Mouse (Mus musculus) cerebellum, postnatal 36 days (tissue): ENCODE results near the gene Grwd1.
"Not testable (repeated sequence)": the region's sequence is repeated elsewhere in the genome, so short reads cannot be mapped to it uniquely, and the experiment has no call there.

Experiments
- DNase-seq, 2 experiments: peaks; one replicate each; pipeline ENCODE4 v3.0.0; 2021 to 2022; ENCODE audit warnings: mixed read lengths in 2 of 2

Grwd1 gene

GRCm38 (mm10) chr7:45830427-45831127 lies at the start of gene Grwd1:
Gene Grwd1, minus strand, starts transcription at chr7:45830944.
- peak; percentile 79 to 86 for DNase-seq

GRCm38 (mm10) chr7:45880531-45880930 lies 49.8 kb upstream of the Grwd1 start:
- DNase-seq, result no peak

GRCm38 (mm10) chr7:45878278-45878677 lies 47.5 kb upstream of the Grwd1 start, which contains the start of gene Grin2d:
Gene Grin2d, minus strand, starts transcription at chr7:45878378.
- not testable (repeated sequence) for DNase-seq

GRCm38 (mm10) chr7:45876895-45877294 lies 46.2 kb upstream of the Grwd1 start:
- no peak for DNase-seq

- DNase-seq, result peak; percentile 61 to 62
These were observed 42.6 kb upstream of the Grwd1 start for GRCm38 (mm10) chr7:45873061-45873947.

- DNase-seq, result peak; percentile 87 to 88
These were observed 41.9 kb upstream of the Grwd1 start, which contains the start of gene Kdelr1 for GRCm38 (mm10) chr7:45872624-45873023. Gene Kdelr1, plus strand, starts transcription at chr7:45872772.

DNA sequence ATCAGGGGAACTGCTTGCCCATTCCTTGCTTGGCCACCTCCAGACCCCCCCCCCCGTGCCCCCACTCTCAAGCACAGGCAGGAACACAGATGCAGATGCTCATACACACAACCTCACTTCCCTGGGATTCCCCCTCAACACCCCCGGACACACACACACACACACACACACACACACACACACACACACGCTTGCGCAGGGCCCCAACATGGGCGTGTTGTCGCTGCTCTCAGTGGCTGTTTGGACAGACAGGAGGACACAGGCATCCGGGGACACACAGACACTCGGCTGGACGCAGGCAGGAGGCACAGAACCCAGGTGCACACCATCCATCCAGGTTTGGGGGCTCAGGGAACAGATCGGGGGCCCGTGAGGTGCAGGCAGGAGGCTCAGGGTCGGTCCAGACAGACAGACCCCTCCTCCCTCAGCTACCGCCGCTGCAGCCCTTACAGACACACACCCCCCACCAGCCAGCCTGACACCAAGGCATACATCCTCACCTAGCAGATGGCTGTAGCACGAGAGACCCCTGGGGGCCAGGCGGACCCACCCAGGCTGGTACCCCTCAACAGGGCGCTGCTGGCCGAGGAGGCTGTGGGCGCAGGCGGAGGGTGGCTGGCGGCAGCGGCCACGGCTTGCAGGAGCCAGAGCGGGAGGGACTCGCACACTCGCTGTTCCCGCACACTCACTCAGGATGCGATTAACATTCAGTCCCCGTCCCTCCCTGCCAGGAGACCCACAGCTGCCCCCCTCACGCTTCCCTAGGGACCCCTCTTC lies 39.7 kb upstream of the Grwd1 start:
- DNase-seq, result no peak

DNA sequence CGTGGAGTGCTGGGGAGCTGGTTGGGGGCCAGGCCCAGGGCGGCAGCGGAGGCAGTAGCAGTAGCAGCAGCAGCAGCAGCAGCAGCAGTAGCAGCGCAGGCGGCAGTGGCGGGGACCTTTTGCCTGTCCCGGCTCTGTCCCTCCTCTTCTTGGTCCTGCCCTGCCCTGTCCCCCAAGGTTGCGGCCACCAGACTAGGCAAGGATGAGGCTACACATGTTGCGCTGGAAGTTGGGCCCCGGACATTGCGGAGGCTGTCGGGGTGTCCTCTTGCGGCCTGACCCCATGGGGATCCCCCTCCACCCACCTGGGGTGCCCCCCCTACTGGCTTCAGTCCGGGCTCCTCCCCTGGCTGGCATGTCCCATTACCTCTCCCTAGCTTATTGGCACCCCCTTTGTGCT lies 39.0 kb upstream of the Grwd1 start:
- no peak for DNase-seq

DNA sequence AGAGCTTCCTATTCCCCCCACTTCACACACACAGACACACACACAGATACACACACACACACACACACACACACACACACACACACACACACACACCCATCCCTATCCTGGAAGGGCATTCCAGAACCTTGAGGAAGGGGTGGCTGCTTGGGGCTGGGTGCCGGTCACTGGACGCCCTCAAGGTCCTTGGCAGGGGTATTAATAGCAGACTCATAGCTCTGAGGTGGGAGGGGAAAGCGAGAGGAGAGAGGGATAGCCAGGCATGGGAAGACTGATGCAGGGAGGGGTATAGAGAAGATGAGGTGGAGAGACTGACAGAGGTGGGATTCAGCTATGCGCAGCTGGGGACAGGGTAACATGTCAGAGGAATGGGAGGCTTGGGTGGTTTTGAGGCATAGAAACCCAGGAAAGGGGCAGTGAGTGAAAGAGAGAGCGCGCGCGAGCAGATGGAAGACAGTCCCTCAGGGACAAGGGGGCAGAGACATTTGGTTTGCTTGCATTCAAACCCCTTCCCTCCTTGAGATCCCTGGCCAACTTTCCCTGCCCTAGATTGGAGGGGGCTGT lies 38.4 kb upstream of the Grwd1 start:
- DNase-seq, result no peak

- DNase-seq, result no peak
These were observed 37.1 kb upstream of the Grwd1 start for GRCm38 (mm10) chr7:45867871-45868270.

DNA sequence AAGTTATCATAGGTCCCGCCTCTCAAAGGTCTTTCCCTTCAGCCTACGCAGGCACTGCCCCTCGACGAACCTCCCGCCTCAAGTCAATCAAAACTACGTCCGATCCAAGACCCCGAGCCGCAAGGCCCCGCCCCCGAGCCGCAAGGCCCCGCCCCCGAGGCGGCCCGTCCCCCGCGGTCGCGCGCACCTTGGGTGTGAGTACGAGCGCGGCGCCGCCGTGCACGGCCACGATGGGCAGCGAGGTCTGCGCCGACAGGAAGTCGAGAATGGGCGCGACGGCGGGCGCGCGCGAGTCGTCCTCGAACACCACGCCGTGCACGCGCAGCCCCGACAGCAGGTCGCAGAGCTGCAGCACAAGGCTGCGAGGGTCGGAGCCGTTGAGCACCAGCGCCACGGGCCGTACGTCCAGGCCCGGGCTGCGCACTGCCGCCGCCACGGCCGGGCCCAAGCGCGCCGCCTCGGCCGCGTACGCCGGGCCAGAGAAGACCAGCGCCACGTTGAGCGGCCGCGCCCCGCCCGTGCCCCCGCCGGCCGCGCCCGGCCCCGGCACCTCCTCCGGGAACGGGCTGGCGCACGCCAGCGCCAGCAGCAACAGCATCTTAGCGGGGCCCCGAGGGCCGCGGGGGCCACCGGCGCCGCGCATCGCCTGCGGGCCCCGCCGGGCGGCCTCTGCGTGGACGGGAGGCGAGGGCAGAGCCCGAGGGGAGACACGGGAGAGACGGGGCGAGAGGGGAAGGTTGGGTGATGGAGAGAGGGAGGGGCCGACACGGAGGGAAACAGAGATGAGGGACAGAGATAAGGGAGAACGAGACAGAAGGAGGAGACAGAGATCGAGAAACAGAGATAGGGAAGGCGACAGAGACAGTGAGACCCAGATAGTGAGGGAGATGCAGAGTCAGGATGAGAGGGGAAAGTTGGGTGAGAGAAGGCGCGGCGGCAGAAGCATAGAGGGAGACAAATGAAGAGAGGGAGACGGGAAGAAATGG lies 35.5 kb upstream of the Grwd1 start:
- DNase-seq, result peak; percentile 62 to 79

DNA sequence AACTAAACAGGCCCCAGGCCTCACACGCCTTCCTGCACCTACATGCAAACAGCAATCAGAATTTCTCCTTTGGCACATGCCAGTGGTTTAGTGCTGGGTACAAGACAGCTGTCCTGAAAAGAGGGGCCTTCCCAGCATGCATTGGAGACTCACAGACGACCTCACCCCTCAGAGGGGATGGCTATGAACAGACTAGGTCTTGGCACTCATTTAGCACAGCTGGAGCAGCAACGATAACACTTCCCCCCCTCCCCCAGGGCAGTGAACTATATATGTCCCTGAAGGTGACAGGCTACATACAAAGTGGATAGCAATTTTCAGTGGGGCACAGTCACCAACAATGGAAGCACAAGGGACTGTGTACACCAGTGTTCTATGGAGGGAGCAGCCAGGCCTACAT lies 33.7 kb upstream of the Grwd1 start:
- no peak for DNase-seq

DNA sequence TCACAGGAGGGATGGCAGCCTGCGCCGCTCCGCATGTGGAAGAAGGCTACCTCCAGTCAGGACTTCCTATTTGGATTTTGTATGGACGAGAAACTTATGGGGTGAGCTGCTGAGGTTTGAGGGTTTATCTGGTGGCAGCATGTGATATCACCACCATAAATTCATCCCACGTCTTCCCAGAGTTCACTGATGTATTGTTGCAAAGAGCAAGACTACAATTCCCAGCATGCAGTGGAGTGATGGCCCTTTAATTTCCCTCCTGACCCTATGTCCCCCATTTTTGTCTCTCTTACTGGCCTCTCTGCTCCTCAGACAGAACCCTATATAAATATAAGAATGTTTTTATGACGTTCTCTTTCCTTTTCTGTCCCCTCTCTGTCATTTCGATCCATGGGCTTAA lies 32.1 kb upstream of the Grwd1 start:
- no peak for DNase-seq

- no peak for DNase-seq
These were observed 28.3 kb upstream of the Grwd1 start for GRCm38 (mm10) chr7:45859008-45859407.

DNA sequence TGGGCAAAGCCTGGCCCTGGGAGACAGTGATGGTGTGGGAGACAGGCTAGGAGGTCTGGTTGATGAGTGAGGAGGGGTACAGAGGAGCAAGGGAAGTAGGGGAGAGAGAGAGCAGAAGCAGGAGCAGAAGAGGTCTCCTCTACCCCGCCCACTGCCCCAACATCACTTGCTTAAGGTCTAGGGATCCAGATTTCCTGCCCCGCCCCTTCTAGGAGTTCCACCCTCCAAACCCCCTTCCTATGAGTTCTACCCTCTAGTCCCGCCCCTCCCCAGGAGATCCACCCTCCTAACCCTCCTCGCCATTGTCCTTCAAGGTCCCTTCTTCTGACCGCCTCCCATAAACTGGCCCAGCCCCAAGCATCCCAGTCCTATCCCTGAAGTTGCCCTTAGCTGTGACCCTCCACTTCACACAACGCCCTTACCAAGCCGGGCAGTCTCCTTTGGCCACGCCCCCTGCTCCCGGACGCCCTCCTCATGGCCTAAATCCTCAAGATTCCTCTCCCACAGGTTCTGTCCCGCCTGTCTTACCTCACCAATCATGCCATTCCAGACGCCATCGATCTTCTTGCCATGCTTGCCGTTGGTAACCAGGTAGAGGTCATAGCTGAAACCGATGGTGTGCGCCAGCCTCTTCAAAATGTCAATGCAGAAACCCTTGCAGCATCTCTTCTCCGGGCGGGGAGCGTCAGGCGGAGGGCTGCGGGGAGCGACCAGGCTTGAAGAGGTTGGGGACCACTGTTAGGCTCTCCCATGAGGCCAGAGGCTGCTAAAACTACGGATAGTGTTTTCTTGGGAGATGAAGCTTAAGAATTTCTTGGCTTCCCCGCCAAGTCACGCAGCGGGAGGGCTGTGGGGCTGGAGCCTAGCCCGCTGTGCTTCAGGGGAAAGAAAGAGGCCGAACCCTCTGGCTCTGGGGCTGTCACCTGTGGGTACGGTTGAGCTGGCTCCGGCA lies 26.5 kb upstream of the Grwd1 start:
- DNase-seq, result peak; percentile 50 to 57

GRCm38 (mm10) chr7:45853089-45853488 lies 22.3 kb upstream of the Grwd1 start:
- no peak for DNase-seq

GRCm38 (mm10) chr7:45850661-45851060 lies 19.9 kb upstream of the Grwd1 start:
- DNase-seq, result no peak

DNA sequence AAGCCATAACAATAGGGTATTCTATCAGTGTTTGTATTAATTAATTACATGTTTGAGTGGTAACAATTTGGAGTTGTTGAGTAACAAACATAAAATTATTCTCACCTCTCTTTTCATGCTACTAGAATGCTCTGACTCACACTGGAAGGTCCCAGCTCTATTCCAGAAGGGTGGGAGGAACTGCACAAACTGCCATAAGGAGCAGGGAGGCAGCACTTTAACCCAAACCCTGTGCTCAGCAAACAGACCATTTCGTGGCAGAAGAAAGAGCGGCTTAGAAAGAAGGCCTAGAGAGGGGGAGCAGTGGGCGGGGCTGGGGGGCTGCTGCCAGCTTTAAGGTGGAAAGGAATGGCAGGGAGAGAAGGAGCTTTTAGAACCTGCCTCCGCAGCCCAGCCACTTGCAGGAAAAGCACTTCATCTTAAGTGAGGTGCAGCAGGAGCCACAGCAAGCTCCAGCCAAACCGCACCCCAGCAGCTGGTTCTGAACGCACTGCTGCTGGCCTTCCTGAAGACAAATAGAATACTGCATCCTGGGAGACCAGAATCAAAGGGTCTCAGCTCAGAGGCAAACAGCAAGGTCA lies 17.8 kb upstream of the Grwd1 start:
- no peak for DNase-seq

DNA sequence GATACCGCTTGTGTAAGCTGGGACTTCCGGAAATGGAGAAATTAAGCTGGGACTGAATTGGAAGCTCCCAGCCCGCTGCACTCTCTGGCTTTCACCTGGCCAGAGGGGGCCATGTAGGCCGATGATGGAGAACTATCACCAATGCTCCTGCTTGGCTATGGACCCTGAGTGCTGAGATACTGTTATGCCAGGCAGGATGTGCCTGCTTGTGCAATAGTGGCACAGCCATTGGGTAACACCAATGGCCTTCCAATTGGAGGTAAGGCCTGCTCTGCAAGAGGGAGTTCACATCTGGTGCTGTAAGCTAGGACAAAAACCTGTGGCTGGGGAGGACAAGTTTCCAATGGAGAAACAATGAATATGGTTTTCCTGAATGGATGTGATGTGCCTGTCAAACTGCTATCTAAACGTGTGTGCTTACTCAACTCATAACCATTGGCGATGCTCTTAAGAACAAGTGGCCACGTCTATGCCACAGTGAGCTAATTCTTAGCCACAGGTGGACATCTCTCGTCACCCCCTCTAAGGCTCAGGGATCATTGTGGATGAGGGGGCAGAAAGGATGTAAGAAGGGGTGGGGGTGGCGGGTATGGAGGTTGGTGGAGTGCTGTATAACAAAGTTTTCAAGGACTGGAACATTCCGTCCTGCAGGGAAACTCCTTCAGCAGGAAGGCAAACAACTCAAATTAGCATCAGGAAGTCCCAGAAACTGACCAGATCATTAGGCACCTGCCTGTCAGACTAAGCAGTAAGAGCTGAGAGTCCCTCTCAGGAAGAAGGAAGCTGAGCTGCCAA lies 12.4 kb upstream of the Grwd1 start:
- no peak for DNase-seq
